Mouse (Mus musculus) left cerebral cortex, adult 18-20 months (tissue): Measurements from ENCODE around the gene Vmn2r42. TPM values are rescaled to one million over a fixed set of nuclear protein-coding genes. Genes with fewer than 3 reads are reported as not detected.
"Not testable (repeated sequence)": the region's sequence is repeated elsewhere in the genome, so short reads cannot be mapped to it uniquely, and the experiment has no call there.

Experiments used
- DNase-seq, 2 experiments: peaks; one replicate each; pipeline ENCODE4 v3.0.0; 2021 to 2022; ENCODE audit warnings: low spot score in 2 of 2, mixed read lengths in 1 of 2
- long read RNA-seq, 2 experiments: library from polyadenylated mRNA; stranded (forward); transcript quantifications; one replicate each; pipeline ENCODE4 v2.0.0; 2021
- total RNA-seq, 2 experiments: library from RNA; stranded (reverse); gene quantifications; 2 replicates each; pipeline ENCODE4 v1.2.3; 2021

The Vmn2r42 gene
- total RNA-seq = not detected
- long read RNA-seq, experiment 1 = 0 reads
- long read RNA-seq, experiment 2 = 0 reads

DNA sequence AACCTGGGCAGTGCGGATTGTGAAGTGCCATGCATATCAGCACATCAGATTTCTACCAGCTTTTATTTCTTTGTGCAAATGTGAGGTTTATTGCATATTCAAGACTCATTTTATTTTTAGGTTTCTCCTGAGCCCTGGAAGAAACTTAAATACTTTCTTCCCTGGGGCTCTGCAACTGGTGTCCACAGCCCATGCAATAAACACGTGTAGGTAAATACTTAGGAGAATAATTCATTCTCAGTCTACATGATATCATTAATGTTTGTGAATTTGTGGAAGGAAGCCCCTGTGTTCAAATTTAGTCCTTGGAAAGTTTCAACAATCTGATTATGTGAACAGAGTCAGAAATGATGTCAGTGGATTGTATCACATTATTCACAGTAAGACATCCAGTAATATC lies at the start of gene Vmn2r42:
Gene Vmn2r42, minus strand, starts transcription at position 101 of the 400 bp plus-strand sequence.
- not testable (repeated sequence) for DNase-seq

GRCm38 (mm10) chr7:8161554-8161953 lies 38.6 kb downstream of the Vmn2r42 start, which contains the start of gene Vmn2r41:
TSS of gene Vmn2r41 (minus strand) at chr7:8161654.
- not testable (repeated sequence) for DNase-seq

Other genes starting within 250 kb of the Vmn2r42 start
- not detected for gene Vmn2r41, start 38.7 kb downstream of the Vmn2r42 start, total RNA-seq
- not detected for gene Vmn2r43, start 60.3 kb upstream of the Vmn2r42 start, total RNA-seq
- not detected for gene Vmn2r44, start 183.0 kb upstream of the Vmn2r42 start, total RNA-seq